Comparison of ENCODE assay signal across 12 mouse cellular contexts in genomic region chr6:72492892-72493291, GRCm38 (mm10). TPM values are rescaled to one million over a fixed set of nuclear protein-coding genes. Genes with fewer than 3 reads are reported as not detected.
DNase-seq lines count a peak whose midpoint lies in the region; ATAC-seq lines count a peak whose summit lies in the region.
"Had no signal": no experiment of that assay in that cellular context is flagged by ENCODE, and none has a peak within 500 bp of the region (broad histone marks: within the 10 kb centered on the region; RNA-seq: fewer than 3 reads in every experiment).

No protein-coding gene starts in this region.

- 0 out of 2 replicates have a peak overlapping the region, but pooled peaks have one; percentile 5 for H3K27ac ChIP-seq in heart, embryonic 13.5 days (replicated peaks)
- H3K27ac ChIP-seq in liver, embryonic 15.5 days (replicated peaks): no peak overlapping the region
- H3K27ac ChIP-seq: neural tube, embryonic 15.5 days had no signal

- H3K4me1 ChIP-seq in heart, embryonic 13.5 days: peaks cover 40% of the 10 kb centered on the region
- peaks cover 11% of the 10 kb centered on the region for H3K4me1 ChIP-seq in liver, embryonic 15.5 days (replicated peaks)
- H3K4me1 ChIP-seq: neural tube, embryonic 15.5 days had no signal

- H3K4me3 ChIP-seq in heart, embryonic 13.5 days: no peak overlapping the region
- H3K4me3 ChIP-seq in liver, embryonic 15.5 days (replicated peaks): no peak overlapping the region
- H3K4me3 ChIP-seq: megakaryocyte, embryonic 14.5 days; neural tube, embryonic 15.5 days had no signal

- no peak for ATAC-seq in heart, embryonic 13.5 days (ENCODE audit: extremely low read depth, insufficient number of reproducible peaks, low FRiP score, low TSS enrichment)
- ATAC-seq in liver, embryonic 15.5 days (ENCODE audit: insufficient read depth): peak; percentile 57; the same call in 1 of the 2 replicates

- no peak overlapping the region for H3K9ac ChIP-seq in heart, embryonic 13.5 days
- H3K9ac ChIP-seq in liver, embryonic 15.5 days: no peak overlapping the region
- H3K9ac ChIP-seq: neural tube, embryonic 15.5 days had no signal

- no peaks in the 10 kb centered on the region for H3K36me3 ChIP-seq in heart, embryonic 13.5 days
- no peaks in the 10 kb centered on the region for H3K36me3 ChIP-seq in liver, embryonic 15.5 days (replicated peaks)
- H3K36me3 ChIP-seq: neural tube, embryonic 15.5 days had no signal

- H3K9me3 ChIP-seq in heart, embryonic 13.5 days: no peaks in the 10 kb centered on the region
- H3K9me3 ChIP-seq in liver, embryonic 15.5 days (replicated peaks): no peaks in the 10 kb centered on the region
- H3K9me3 ChIP-seq: megakaryocyte, embryonic 14.5 days; neural tube, embryonic 15.5 days had no signal

- peak overlapping the region; percentile 26 for H3K4me2 ChIP-seq in heart, embryonic 13.5 days
- no peak overlapping the region for H3K4me2 ChIP-seq in liver, embryonic 15.5 days
- H3K4me2 ChIP-seq: neural tube, embryonic 15.5 days had no signal

- WGBS in heart, embryonic 13.5 days: 15% methylated on average over 6 of the region's 6 CpGs
- WGBS in liver, embryonic 15.5 days (ENCODE audit: insufficient replicate concordance): 12% methylated on average over 6 of the region's 6 CpGs

- no peaks in the 10 kb centered on the region for H3K27me3 ChIP-seq in heart, embryonic 13.5 days (replicated peaks)
- peaks cover 5% of the 10 kb centered on the region; the same call in 1 of the 2 replicates for H3K27me3 ChIP-seq in liver, embryonic 15.5 days
- H3K27me3 ChIP-seq: neural tube, embryonic 15.5 days had no signal

- DNase-seq in urinary bladder, postnatal 14 days (ENCODE audit: low spot score): peak; percentile 61
- DNase-seq in urinary bladder, postnatal 4 days (ENCODE audit: low spot score in 2 of 2): no peak
- DNase-seq in yolk sac, embryonic 10.5 days (ENCODE audit: low spot score): peak; percentile 46
- no peak for DNase-seq in thymus, postnatal 4 days
- no peak for DNase-seq in neural tube, embryonic 10.5 days (ENCODE audit: extremely low spot score, low spot score)
- no peak for DNase-seq in left cerebral cortex, adult 8-10 months (ENCODE audit: low spot score in 2 of 2)
- DNase-seq: cerebellum, postnatal 36 days; gastrocnemius, postnatal 36 days had no signal

RNA-seq across cellular contexts. Expression of gene Sh2d6, which starts 28.6 kb away (rescaled TPM):
- polyA plus RNA-seq in heart, embryonic 13.5 days (2015; fragmentation: Nextera tagmentation; extraction: Ambion mirVana): 0.21 TPM in 1 of 2 replicates, not detected in the other
- not detected in 2 replicates for polyA plus RNA-seq in liver, embryonic 15.5 days (2015; fragmentation: Nextera tagmentation; extraction: Ambion mirVana)
- 1 to 10 TPM in 2 of 4 experiments, under 1 TPM in 2; 0.59 to 1.7 (median 1.2) TPM for total RNA-seq in left cerebral cortex, adult 8-10 months (2022)

RNA-seq across cellular contexts. Expression of gene Capg, which starts 51.3 kb away (rescaled TPM):
- 25.1 and 25.4 TPM in 2 replicates for polyA plus RNA-seq in heart, embryonic 13.5 days (2015; fragmentation: Nextera tagmentation; extraction: Ambion mirVana)
- polyA plus RNA-seq in liver, embryonic 15.5 days (2015; fragmentation: Nextera tagmentation; extraction: Ambion mirVana): 20.4 and 23.8 TPM in 2 replicates
- 10 to 100 TPM in 2 of 4 experiments, 1 to 10 TPM in 2; 2.9 to 16.9 (median 10.0) TPM for total RNA-seq in left cerebral cortex, adult 8-10 months (2022)

RNA-seq across cellular contexts. Expression of gene Mat2a, which starts 53.5 kb away (rescaled TPM):
- 264 and 267 TPM in 2 replicates for polyA plus RNA-seq in heart, embryonic 13.5 days (2015; fragmentation: Nextera tagmentation; extraction: Ambion mirVana)
- polyA plus RNA-seq in liver, embryonic 15.5 days (2015; fragmentation: Nextera tagmentation; extraction: Ambion mirVana): 136 and 143 TPM in 2 replicates
- total RNA-seq in left cerebral cortex, adult 8-10 months (2022): 100 to 1,000 TPM; 148 to 178 (median 163) TPM

Comparison
In these comparisons a context has a peak if more than half of its experiments do, and no peak if none do; other contexts are left out.
1. DNase-seq: peak in urinary bladder, postnatal 14 days (single experiment) and yolk sac, embryonic 10.5 days (single experiment); none in urinary bladder, postnatal 4 days (0 of 2), thymus, postnatal 4 days (single experiment), neural tube, embryonic 10.5 days (single experiment) and left cerebral cortex, adult 8-10 months (0 of 2).